Mouse (Mus musculus): ENCODE measurements around the gene Minpp1. TPM values are rescaled to one million over a fixed set of nuclear protein-coding genes. Genes with fewer than 3 reads are reported as not detected.

Gene Minpp1
- polyA plus RNA-seq, 1 experiment from 2014 or later = 58.2 TPM

DNA sequence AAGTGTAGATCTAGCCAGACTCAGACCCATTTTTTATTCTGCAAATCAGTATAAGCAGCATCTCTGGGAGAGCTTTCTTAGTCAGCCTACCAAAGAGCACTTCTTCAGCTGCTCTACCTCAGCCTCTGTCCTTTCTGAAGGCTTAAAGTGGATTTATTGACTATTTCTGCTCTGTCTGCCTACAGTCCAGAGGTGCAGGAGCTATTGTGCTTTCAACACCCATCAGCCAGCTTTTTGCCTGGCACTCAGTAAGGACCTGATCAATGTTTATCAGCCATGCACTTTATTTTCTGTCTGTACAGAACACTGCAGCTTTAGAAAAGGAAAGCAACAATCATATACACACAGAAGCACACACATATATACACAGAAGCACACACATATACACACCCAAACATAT lies 49.3 kb downstream of the Minpp1 start:
- H3K9me3 ChIP-seq (ENCODE audit: control insufficient read depth, low read depth, low read length) = no peaks in the 10 kb centered on the region
- H3K4me1 ChIP-seq (ENCODE audit: control insufficient read depth, insufficient read depth, low read length) = no peaks in the 10 kb centered on the region
- ATAC-seq (ENCODE audit: insufficient number of reproducible peaks, insufficient read depth, low FRiP score, low read depth) = no peak
- no peaks in the 10 kb centered on the region for H3K27me3 ChIP-seq (ENCODE audit: control insufficient read depth, insufficient read depth, low read length)
- no peak overlapping the region for H3K4me2 ChIP-seq (replicated peaks; ENCODE audit: low read depth, low read length)
- no peak overlapping the region for H3K9ac ChIP-seq (replicated peaks; ENCODE audit: low read depth, low read length)
- no peaks in the 10 kb centered on the region for H3K36me3 ChIP-seq (ENCODE audit: control insufficient read depth, insufficient read depth, low read length)
- no peak overlapping the region for H3K27ac ChIP-seq (ENCODE audit: low read length)
- no peak overlapping the region for H3K4me3 ChIP-seq (ENCODE audit: low read depth, low read length)

DNA sequence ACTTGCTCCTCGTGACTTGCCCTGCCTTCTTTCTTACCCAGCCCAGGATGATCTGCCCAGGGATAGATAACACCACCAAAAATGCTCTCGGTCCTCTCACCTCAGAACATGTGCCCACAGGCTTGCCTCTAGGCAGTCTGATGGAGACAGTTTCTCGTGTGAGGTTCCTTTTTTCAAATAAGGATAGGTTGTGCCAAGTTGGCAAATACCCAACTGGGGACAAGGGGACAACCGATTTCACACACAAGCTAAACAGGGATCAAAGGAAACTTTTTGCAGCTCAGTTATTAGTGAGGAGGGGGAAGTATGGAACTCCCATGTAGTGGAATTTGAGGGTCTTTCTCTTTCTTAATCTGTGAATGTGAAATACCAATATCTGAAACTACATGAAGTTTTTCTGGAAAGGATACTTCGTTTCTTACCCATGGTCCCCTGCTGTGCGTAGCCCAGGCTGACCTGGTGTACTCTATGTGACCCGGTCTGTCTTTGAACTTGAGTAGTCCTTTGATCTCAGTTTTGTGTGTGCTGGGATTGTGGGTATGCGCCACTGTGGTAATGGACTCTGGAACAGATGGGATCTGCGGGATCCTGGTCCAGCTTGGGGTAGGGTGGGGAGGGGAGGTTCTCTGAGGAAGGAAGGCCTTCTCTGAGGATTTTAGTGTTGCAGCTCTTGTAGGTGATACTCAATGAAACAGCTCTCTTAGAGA lies 57.4 kb downstream of the Minpp1 start:
- Histone ChIP-seq H3K9me3 (ENCODE audit: control insufficient read depth, low read depth, low read length) (no peaks in the 10 kb centered on the region), H3K4me3 (ENCODE audit: low read depth, low read length) (no peak overlapping the region), H3K9ac (replicated peaks; ENCODE audit: low read depth, low read length) (no peak overlapping the region), H3K27ac (ENCODE audit: low read length) (no peak overlapping the region), H3K4me2 (replicated peaks; ENCODE audit: low read depth, low read length) (no peak overlapping the region), H3K4me1 (ENCODE audit: control insufficient read depth, insufficient read depth, low read length) (no peaks in the 10 kb centered on the region), H3K27me3 (ENCODE audit: control insufficient read depth, insufficient read depth, low read length) (no peaks in the 10 kb centered on the region), H3K36me3 (ENCODE audit: control insufficient read depth, insufficient read depth, low read length) (no peaks in the 10 kb centered on the region)
- WGBS = 83% methylated on average over 9 of the region's 9 CpGs
- no peak for ATAC-seq (ENCODE audit: insufficient number of reproducible peaks, insufficient read depth, low FRiP score, low read depth)

DNA sequence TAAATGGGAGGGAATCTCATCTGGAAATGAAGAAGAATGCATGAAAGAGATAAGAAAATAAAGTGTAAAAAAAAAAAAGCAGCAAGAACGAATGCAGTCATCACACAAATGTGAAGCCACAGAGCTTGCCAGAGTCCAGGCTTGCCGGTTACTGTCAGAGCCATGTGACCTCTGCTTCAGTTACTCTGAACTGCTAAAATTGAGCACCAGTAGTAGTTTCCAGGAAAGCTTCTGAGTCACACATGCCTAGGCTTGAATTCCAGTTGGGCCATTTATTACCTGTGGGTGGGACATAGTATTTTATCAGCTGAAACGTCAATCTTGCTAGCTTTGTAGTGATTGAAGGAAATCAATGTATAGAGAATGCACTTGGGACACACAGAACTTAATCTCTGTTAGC lies 61.8 kb downstream of the Minpp1 start:
- Histone ChIP-seq H3K27me3 (ENCODE audit: control insufficient read depth, insufficient read depth, low read length) (no peaks in the 10 kb centered on the region), H3K4me1 (ENCODE audit: control insufficient read depth, insufficient read depth, low read length) (no peaks in the 10 kb centered on the region), H3K27ac (ENCODE audit: low read length) (no peak overlapping the region), H3K9ac (replicated peaks; ENCODE audit: low read depth, low read length) (no peak overlapping the region), H3K4me2 (replicated peaks; ENCODE audit: low read depth, low read length) (no peak overlapping the region), H3K4me3 (ENCODE audit: low read depth, low read length) (no peak overlapping the region), H3K36me3 (ENCODE audit: control insufficient read depth, insufficient read depth, low read length) (no peaks in the 10 kb centered on the region), H3K9me3 (ENCODE audit: control insufficient read depth, low read depth, low read length) (no peaks in the 10 kb centered on the region)
- 63% methylated on average over 3 of the region's 3 CpGs for WGBS
- no peak for ATAC-seq (ENCODE audit: insufficient number of reproducible peaks, insufficient read depth, low FRiP score, low read depth)

DNA sequence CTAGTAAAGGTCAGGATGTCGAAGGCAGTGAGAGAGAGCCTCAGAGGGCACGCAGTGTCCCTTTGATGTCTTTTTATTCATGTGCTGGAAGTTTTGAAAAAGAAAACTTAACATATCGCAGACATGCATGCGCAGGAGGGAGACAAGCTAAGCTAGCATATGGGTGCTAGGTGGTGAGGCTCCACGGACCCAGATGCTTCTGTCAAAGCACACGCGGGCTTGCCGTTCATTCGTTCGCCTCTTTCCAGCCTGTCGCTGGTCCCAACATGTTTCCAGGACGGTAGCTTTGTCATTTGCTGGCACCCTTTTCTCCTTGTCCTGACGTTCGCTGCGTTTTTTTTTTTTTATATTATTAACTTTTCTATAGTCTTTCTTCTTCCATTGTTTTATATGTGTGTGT lies 62.6 kb downstream of the Minpp1 start:
- H3K36me3 ChIP-seq (ENCODE audit: control insufficient read depth, insufficient read depth, low read length) = no peaks in the 10 kb centered on the region
- 83% methylated on average over 15 of the region's 15 CpGs for WGBS
- no peak overlapping the region for H3K27ac ChIP-seq (ENCODE audit: low read length)
- ATAC-seq (ENCODE audit: insufficient number of reproducible peaks, insufficient read depth, low FRiP score, low read depth) = no peak
- no peak overlapping the region for H3K4me2 ChIP-seq (replicated peaks; ENCODE audit: low read depth, low read length)
- no peak overlapping the region for H3K9ac ChIP-seq (replicated peaks; ENCODE audit: low read depth, low read length)
- H3K4me1 ChIP-seq (ENCODE audit: control insufficient read depth, insufficient read depth, low read length) = no peaks in the 10 kb centered on the region
- H3K27me3 ChIP-seq (ENCODE audit: control insufficient read depth, insufficient read depth, low read length) = no peaks in the 10 kb centered on the region
- no peak overlapping the region for H3K4me3 ChIP-seq (ENCODE audit: low read depth, low read length)
- H3K9me3 ChIP-seq (ENCODE audit: control insufficient read depth, low read depth, low read length) = no peaks in the 10 kb centered on the region

DNA sequence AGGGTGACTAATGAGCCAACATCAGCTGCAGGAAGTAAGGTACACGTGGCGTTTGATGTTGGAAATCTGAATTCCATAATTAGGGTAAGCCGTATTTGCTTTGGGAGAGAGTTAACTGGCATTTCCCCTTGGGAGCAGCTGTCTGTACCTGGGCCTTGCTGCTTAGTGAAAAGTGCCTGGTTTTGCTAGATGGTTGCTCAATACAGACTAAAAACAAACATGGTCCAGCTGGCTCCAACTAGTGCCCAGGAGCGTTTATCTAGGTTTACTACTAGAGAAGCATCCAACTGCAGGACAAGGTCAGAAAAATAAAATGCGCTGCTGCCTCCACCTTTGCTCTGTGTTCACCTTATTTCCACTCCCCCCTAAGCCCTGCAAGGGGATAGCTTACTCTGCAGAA lies 64.9 kb downstream of the Minpp1 start:
- Histone ChIP-seq H3K4me3 (ENCODE audit: low read depth, low read length) (no peak overlapping the region), H3K27ac (ENCODE audit: low read length) (no peak overlapping the region), H3K9me3 (ENCODE audit: control insufficient read depth, low read depth, low read length) (no peaks in the 10 kb centered on the region), H3K36me3 (ENCODE audit: control insufficient read depth, insufficient read depth, low read length) (no peaks in the 10 kb centered on the region), H3K4me1 (ENCODE audit: control insufficient read depth, insufficient read depth, low read length) (no peaks in the 10 kb centered on the region), H3K27me3 (ENCODE audit: control insufficient read depth, insufficient read depth, low read length) (no peaks in the 10 kb centered on the region), H3K9ac (replicated peaks; ENCODE audit: low read depth, low read length) (no peak overlapping the region), H3K4me2 (replicated peaks; ENCODE audit: low read depth, low read length) (no peak overlapping the region)
- WGBS = 50% methylated on average over 5 of the region's 5 CpGs
- ATAC-seq (ENCODE audit: insufficient number of reproducible peaks, insufficient read depth, low FRiP score, low read depth) = no peak

DNA sequence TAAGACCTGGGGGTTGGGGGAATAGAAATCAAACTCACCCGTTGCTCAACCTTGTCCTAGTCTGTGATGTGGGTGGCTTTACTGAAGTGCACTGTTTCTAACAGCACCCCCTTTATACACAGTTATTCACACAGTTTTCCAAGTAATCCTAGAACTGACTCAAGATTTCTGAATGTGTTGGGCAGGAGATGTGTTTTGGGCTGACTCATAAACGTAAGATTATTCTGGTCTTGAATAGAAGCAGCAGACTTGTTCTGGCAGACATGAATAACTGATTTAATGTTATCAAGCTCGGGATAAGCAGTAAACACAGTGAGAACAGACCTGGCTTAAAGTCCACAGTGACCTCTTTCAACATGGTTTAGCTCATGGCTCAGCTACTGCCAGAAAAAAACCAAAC lies 65.9 kb downstream of the Minpp1 start:
- 34% methylated on average over 3 of the region's 3 CpGs for WGBS
- ATAC-seq (ENCODE audit: insufficient number of reproducible peaks, insufficient read depth, low FRiP score, low read depth) = no peak
- Histone ChIP-seq H3K27me3 (ENCODE audit: control insufficient read depth, insufficient read depth, low read length) (no peaks in the 10 kb centered on the region), H3K9me3 (ENCODE audit: control insufficient read depth, low read depth, low read length) (no peaks in the 10 kb centered on the region), H3K4me3 (ENCODE audit: low read depth, low read length) (no peak overlapping the region), H3K4me2 (replicated peaks; ENCODE audit: low read depth, low read length) (no peak overlapping the region), H3K27ac (ENCODE audit: low read length) (no peak overlapping the region), H3K4me1 (ENCODE audit: control insufficient read depth, insufficient read depth, low read length) (no peaks in the 10 kb centered on the region), H3K36me3 (ENCODE audit: control insufficient read depth, insufficient read depth, low read length) (no peaks in the 10 kb centered on the region), H3K9ac (replicated peaks; ENCODE audit: low read depth, low read length) (no peak overlapping the region)

DNA sequence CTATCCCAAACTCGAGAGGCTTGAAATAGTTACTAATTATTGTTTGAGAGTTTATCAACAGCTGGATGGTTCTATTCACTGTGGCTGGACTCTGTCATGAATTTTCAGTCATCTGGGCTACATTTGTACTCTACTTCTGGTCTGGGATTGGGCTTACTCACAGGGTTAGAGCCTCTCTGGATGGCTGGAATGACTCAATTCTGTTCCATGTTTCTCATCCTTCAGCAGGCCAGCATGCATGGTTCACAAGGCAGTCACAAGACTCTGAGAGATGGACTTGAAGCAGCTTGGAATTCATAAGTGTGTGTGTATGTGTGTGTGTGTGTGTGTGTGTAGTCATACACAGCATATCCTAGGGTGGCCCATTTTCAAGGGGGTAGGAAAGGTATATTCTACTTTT lies 66.5 kb downstream of the Minpp1 start:
- Histone ChIP-seq H3K4me2 (replicated peaks; ENCODE audit: low read depth, low read length) (no peak overlapping the region), H3K9ac (replicated peaks; ENCODE audit: low read depth, low read length) (no peak overlapping the region), H3K36me3 (ENCODE audit: control insufficient read depth, insufficient read depth, low read length) (no peaks in the 10 kb centered on the region), H3K4me3 (ENCODE audit: low read depth, low read length) (no peak overlapping the region), H3K27me3 (ENCODE audit: control insufficient read depth, insufficient read depth, low read length) (no peaks in the 10 kb centered on the region), H3K9me3 (ENCODE audit: control insufficient read depth, low read depth, low read length) (no peaks in the 10 kb centered on the region), H3K27ac (ENCODE audit: low read length) (no peak overlapping the region), H3K4me1 (ENCODE audit: control insufficient read depth, insufficient read depth, low read length) (no peaks in the 10 kb centered on the region)
- WGBS = 72% methylated on average over 1 of the region's 1 CpGs
- no peak for ATAC-seq (ENCODE audit: insufficient number of reproducible peaks, insufficient read depth, low FRiP score, low read depth)

DNA sequence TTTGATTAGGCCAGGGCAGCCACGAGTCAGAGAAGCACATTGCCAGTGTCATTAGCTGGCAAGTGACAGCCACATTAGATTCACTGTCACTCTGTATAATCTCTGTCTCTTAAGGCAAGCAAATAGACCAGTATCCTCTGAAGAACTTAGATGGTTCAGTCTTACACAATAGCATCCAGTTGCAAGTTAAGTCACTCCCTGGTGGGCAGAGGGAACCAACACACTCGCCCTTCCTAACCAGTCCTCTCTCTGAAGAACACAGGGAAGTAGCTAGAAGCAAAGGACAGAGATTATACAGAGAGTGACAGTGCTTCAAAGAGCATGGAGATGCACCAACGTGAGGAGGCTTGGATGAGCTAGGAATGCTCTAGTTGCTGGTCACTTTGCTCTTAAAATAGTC lies 67.7 kb downstream of the Minpp1 start:
- Histone ChIP-seq H3K27me3 (ENCODE audit: control insufficient read depth, insufficient read depth, low read length) (no peaks in the 10 kb centered on the region), H3K4me2 (replicated peaks; ENCODE audit: low read depth, low read length) (no peak overlapping the region), H3K9ac (replicated peaks; ENCODE audit: low read depth, low read length) (no peak overlapping the region), H3K4me3 (ENCODE audit: low read depth, low read length) (no peak overlapping the region), H3K4me1 (ENCODE audit: control insufficient read depth, insufficient read depth, low read length) (no peaks in the 10 kb centered on the region), H3K36me3 (ENCODE audit: control insufficient read depth, insufficient read depth, low read length) (no peaks in the 10 kb centered on the region), H3K9me3 (ENCODE audit: control insufficient read depth, low read depth, low read length) (no peaks in the 10 kb centered on the region), H3K27ac (ENCODE audit: low read length) (no peak overlapping the region)
- 69% methylated on average over 3 of the region's 3 CpGs for WGBS
- no peak for ATAC-seq (ENCODE audit: insufficient number of reproducible peaks, insufficient read depth, low FRiP score, low read depth)

DNA sequence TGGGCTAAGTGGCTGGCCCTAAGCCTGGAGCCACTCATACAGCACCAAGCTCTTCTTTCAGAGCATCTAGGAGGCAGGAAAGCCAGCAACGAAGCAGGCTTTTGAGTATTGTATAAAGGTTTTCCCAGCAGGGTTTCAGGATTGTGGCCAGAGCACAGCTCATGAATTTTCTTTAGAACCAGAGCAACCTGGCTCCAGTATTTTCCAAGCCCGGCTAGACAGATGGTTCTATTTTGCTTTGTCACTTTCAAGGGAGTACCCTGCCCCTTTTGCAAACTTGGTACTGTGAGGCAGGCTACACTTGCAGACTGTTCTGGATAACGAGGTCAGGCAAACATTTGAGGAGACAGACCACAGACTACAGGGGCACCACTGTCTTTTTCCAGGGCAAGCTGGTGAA lies 69.7 kb downstream of the Minpp1 start:
- H3K4me3 ChIP-seq (ENCODE audit: low read depth, low read length) = no peak overlapping the region
- H3K36me3 ChIP-seq (ENCODE audit: control insufficient read depth, insufficient read depth, low read length) = no peaks in the 10 kb centered on the region
- H3K4me1 ChIP-seq (ENCODE audit: control insufficient read depth, insufficient read depth, low read length) = no peaks in the 10 kb centered on the region
- no peak overlapping the region for H3K4me2 ChIP-seq (replicated peaks; ENCODE audit: low read depth, low read length)
- no peaks in the 10 kb centered on the region for H3K27me3 ChIP-seq (ENCODE audit: control insufficient read depth, insufficient read depth, low read length)
- H3K27ac ChIP-seq (ENCODE audit: low read length) = no peak overlapping the region
- H3K9me3 ChIP-seq (ENCODE audit: control insufficient read depth, low read depth, low read length) = no peaks in the 10 kb centered on the region
- ATAC-seq (ENCODE audit: insufficient number of reproducible peaks, insufficient read depth, low FRiP score, low read depth) = no peak
- 29% methylated on average over 3 of the region's 3 CpGs for WGBS
- no peak overlapping the region for H3K9ac ChIP-seq (replicated peaks; ENCODE audit: low read depth, low read length)

All from stomach, embryonic 14.5 days (tissue).